Mouse (Mus musculus): ENCODE results near the gene Ldlr.

DNA sequence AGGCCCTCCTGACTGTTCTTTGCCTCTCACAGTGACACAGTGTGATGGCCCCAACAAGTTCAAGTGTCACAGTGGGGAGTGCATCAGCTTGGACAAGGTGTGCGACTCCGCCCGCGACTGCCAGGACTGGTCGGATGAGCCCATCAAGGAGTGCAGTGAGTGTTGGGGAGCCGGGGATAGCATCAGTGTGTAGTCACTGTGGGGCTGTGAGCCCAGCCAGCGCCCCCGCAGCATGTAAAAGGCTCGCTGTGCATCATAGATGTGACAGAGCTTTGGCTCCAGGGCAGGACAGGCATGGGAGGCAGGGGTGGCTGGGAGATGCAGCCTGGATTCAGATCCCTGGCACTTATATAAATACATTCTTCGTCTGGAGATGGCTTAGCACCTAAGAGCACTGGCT lies 13.9 kb downstream of the Ldlr start:
- TF ChIP-seq CTCF (IDR thresholded peaks at IDR 0.05) (no peak), EP300 (IDR thresholded peaks at IDR 0.05) (no peak)

Data from lung, postnatal 0 days (tissue).